Mouse (Mus musculus) adrenal gland, postnatal 36 days (tissue): ENCODE data around the gene Syt11. TPM values are rescaled to one million over a fixed set of nuclear protein-coding genes. Genes with fewer than 3 reads are reported as not detected.
A peak's percentile ranks its signal among the peaks of the same experiment; 100 is the strongest.
"Not testable (repeated sequence)": the region's sequence is repeated elsewhere in the genome, so short reads cannot be mapped to it uniquely, and the experiment has no call there.

Experiments used
- DNase-seq, 2 experiments: peaks; one replicate each; pipeline ENCODE4 v3.0.0; 2021; ENCODE audit warnings: mixed read lengths in 1 of 2
- total RNA-seq, 2 experiments: library from RNA; stranded (reverse); gene quantifications; 2 replicates each; pipeline ENCODE4 v1.2.3; 2021

Syt11 gene
- total RNA-seq, 2 experiments from 2014 or later = 6.0 to 9.4 TPM

- no peak for DNase-seq
Measured at GRCm38 (mm10) chr3:88736556-88736955, 38.4 kb downstream of the Syt11 start.

- peak; percentile 68 to 70 for DNase-seq
Measured at GRCm38 (mm10) chr3:88719098-88719497, 55.9 kb downstream of the Syt11 start.

- no peak for DNase-seq
Measured at GRCm38 (mm10) chr3:88717831-88718230, 57.1 kb downstream of the Syt11 start.

GRCm38 (mm10) chr3:88717198-88717798 lies 57.7 kb downstream of the Syt11 start:
- peak; percentile 39 to 40 for DNase-seq

GRCm38 (mm10) chr3:88716399-88717197 lies 58.4 kb downstream of the Syt11 start, which contains the start of gene Rit1:
Gene Rit1 (plus strand): TSS chr3:88716838.
- DNase-seq = peak; percentile 88 to 93

GRCm38 (mm10) chr3:88715716-88716115 lies 59.2 kb downstream of the Syt11 start:
- DNase-seq = not testable (repeated sequence)

- DNase-seq = no peak
Measured at GRCm38 (mm10) chr3:88714725-88715124, 60.2 kb downstream of the Syt11 start.

GRCm38 (mm10) chr3:88713709-88714108 lies 61.3 kb downstream of the Syt11 start:
- no peak for DNase-seq

- DNase-seq = no peak
Measured at GRCm38 (mm10) chr3:88701222-88701621, 73.7 kb downstream of the Syt11 start.

- DNase-seq = no peak
Measured at GRCm38 (mm10) chr3:88700247-88700646, 74.7 kb downstream of the Syt11 start.

- no peak for DNase-seq
Measured at GRCm38 (mm10) chr3:88698834-88699233, 76.1 kb downstream of the Syt11 start.

GRCm38 (mm10) chr3:88698051-88698450 lies 76.9 kb downstream of the Syt11 start:
- no peak for DNase-seq

GRCm38 (mm10) chr3:88695545-88695944 lies 79.4 kb downstream of the Syt11 start:
- no peak for DNase-seq

Other genes with a start within 250 kb of the Syt11 start
- gene Mex3a, start 242.8 kb downstream of the Syt11 start, total RNA-seq = 1 to 10 TPM; 3.1 to 4.3 TPM
- gene Rab25, start 226.9 kb downstream of the Syt11 start, total RNA-seq = not detected
- gene Lamtor2, start 222.1 kb downstream of the Syt11 start, total RNA-seq = 100 to 1,000 TPM; 142 to 148 TPM
- 10 to 100 TPM; 73.3 to 74.2 TPM for gene Ubqln4, start 221.4 kb downstream of the Syt11 start, total RNA-seq
- 100 to 1,000 TPM; 207 to 252 TPM for gene Ssr2, start 199.3 kb downstream of the Syt11 start, total RNA-seq
- gene Arhgef2, start 169.2 kb downstream of the Syt11 start, total RNA-seq = 10 to 100 TPM; 24.6 to 25.3 TPM
- not detected for gene Rxfp4, start 122.0 kb downstream of the Syt11 start, total RNA-seq
- gene Khdc4, start 89.4 kb downstream of the Syt11 start, total RNA-seq = 10 to 100 TPM; 46.5 to 64.3 TPM
- gene Rit1, start 58.3 kb downstream of the Syt11 start, total RNA-seq = 10 to 100 TPM; 49.9 to 58.4 TPM
- gene Gon4l, start 60.1 kb upstream of the Syt11 start, total RNA-seq = 10 to 100 TPM; 27.2 to 30.1 TPM
- 10 to 100 TPM; 19.0 to 24.1 TPM for gene Msto1, start 138.8 kb upstream of the Syt11 start, total RNA-seq
- 10 to 100 TPM; 49.3 to 52.2 TPM for gene Ash1l, start 175.5 kb upstream of the Syt11 start, total RNA-seq
- 100 to 1,000 TPM; 128 to 140 TPM for gene Dap3, start 176.0 kb upstream of the Syt11 start, total RNA-seq